In genomic region chr7:100287748-100288578, GRCm38 (mm10) we compare ENCODE assay signal across 8 mouse cellular contexts. TPM values are rescaled to one million over a fixed set of nuclear protein-coding genes. Genes with fewer than 3 reads are reported as not detected.
DNase-seq lines count a peak whose midpoint lies in the region; ATAC-seq and TF ChIP-seq lines count a peak whose summit lies in the region.

No protein-coding gene starts in this region.

- H3K4me2 ChIP-seq in intestine, embryonic 14.5 days (ENCODE audit: low read length), result peak overlapping the region; percentile 49
- H3K4me2 ChIP-seq in liver, embryonic 14.5 days (ENCODE audit: low read depth), result peak overlapping the region; percentile 22
- peak overlapping the region; percentile 43 for H3K4me2 ChIP-seq in neural tube, embryonic 15.5 days

- H3K27me3 ChIP-seq in forebrain, embryonic 10.5 days (ENCODE audit: poor library complexity, severe bottlenecking), result peaks cover 70% of the 10 kb centered on the region
- peaks cover 5% of the 10 kb centered on the region; the same call in 1 of the 2 replicates for H3K27me3 ChIP-seq in intestine, embryonic 14.5 days (replicated peaks; ENCODE audit: control insufficient read depth, insufficient read depth, low read length)
- peaks cover 41% of the 10 kb centered on the region for H3K27me3 ChIP-seq in liver, embryonic 14.5 days (ENCODE audit: control insufficient read depth, insufficient read depth, low read length)
- no peaks in the 10 kb centered on the region; the same call in 1 of the 2 replicates for H3K27me3 ChIP-seq in neural tube, embryonic 15.5 days (replicated peaks)

- H3K36me3 ChIP-seq in forebrain, embryonic 10.5 days (replicated peaks), result no peaks in the 10 kb centered on the region
- H3K36me3 ChIP-seq in intestine, embryonic 14.5 days (ENCODE audit: control insufficient read depth, insufficient read depth, low read length), result no peaks in the 10 kb centered on the region
- no peaks in the 10 kb centered on the region for H3K36me3 ChIP-seq in liver, embryonic 14.5 days (replicated peaks; ENCODE audit: control insufficient read depth, insufficient read depth, low read depth)
- no peaks in the 10 kb centered on the region for H3K36me3 ChIP-seq in neural tube, embryonic 15.5 days

- TF ChIP-seq CTCF in liver, embryonic 14.5 days (IDR thresholded peaks at IDR 0.05; ENCODE audit: low read depth), result no peak

- peaks cover 32% of the 10 kb centered on the region for H3K4me1 ChIP-seq in forebrain, embryonic 10.5 days
- peaks cover 30% of the 10 kb centered on the region for H3K4me1 ChIP-seq in intestine, embryonic 14.5 days (replicated peaks; ENCODE audit: control insufficient read depth, insufficient read depth, low read length)
- H3K4me1 ChIP-seq in liver, embryonic 14.5 days (replicated peaks; ENCODE audit: control insufficient read depth in 2 of 2, insufficient read depth in 2 of 2, low read length in 1 of 2), result peaks cover 0 to 4% of the 10 kb centered on the region in 2 experiments; a peak in 1 of 4 replicates
- H3K4me1 ChIP-seq in neural tube, embryonic 15.5 days, result peaks cover 42% of the 10 kb centered on the region

- peak overlapping the region; percentile 4; the same call in 1 of the 2 replicates for H3K4me3 ChIP-seq in forebrain, embryonic 10.5 days
- peak overlapping the region; percentile 6; the same call in 1 of the 2 replicates for H3K4me3 ChIP-seq in intestine, embryonic 14.5 days (ENCODE audit: low read depth, low read length)
- H3K4me3 ChIP-seq in liver, embryonic 14.5 days (ENCODE audit: insufficient read depth in 1 of 2, low read depth in 2 of 2, low read length in 2 of 2), result no peak overlapping the region
- H3K4me3 ChIP-seq in neural tube, embryonic 15.5 days (replicated peaks), result 0 out of 2 replicates have a peak overlapping the region, but pooled peaks have one; percentile 4

- 49% methylated on average over 7 of the region's 7 CpGs for WGBS in forebrain, embryonic 10.5 days
- WGBS in intestine, embryonic 14.5 days, result 8% methylated on average over 7 of the region's 7 CpGs
- WGBS in liver, embryonic 14.5 days (ENCODE audit: insufficient replicate concordance), result 35% methylated on average over 7 of the region's 7 CpGs
- WGBS in neural tube, embryonic 15.5 days, result 19% methylated on average over 7 of the region's 7 CpGs

- peak overlapping the region; percentile 83 for H3K27ac ChIP-seq in forebrain, embryonic 10.5 days
- peak overlapping the region; percentile 89 for H3K27ac ChIP-seq in intestine, embryonic 14.5 days (ENCODE audit: low read depth)
- H3K27ac ChIP-seq in liver, embryonic 14.5 days, result peak overlapping the region; percentile 10; the same call in 1 of the 2 replicates
- peak overlapping the region; percentile 81 for H3K27ac ChIP-seq in neural tube, embryonic 15.5 days (replicated peaks)

- ATAC-seq in intestine, embryonic 14.5 days (replicated peaks; ENCODE audit: low FRiP score, low TSS enrichment, low read depth), result peak; percentile 83
- ATAC-seq in liver, embryonic 14.5 days (ENCODE audit: insufficient read depth), result no peak
- 0 out of 2 replicates have a peak, but pooled peaks have one; percentile 27 for ATAC-seq in neural tube, embryonic 15.5 days (ENCODE audit: low FRiP score)
- ATAC-seq in granulocyte monocyte progenitor cell, adult 5-6 weeks (replicated peaks; ENCODE audit: poor library complexity, severe bottlenecking), result no peak

- H3K9me3 ChIP-seq in forebrain, embryonic 10.5 days, result no peaks in the 10 kb centered on the region
- H3K9me3 ChIP-seq in intestine, embryonic 14.5 days (ENCODE audit: control insufficient read depth, low read length), result no peaks in the 10 kb centered on the region
- no peaks in the 10 kb centered on the region for H3K9me3 ChIP-seq in liver, embryonic 14.5 days (ENCODE audit: control insufficient read depth, low read length)
- no peaks in the 10 kb centered on the region for H3K9me3 ChIP-seq in neural tube, embryonic 15.5 days (replicated peaks)

- DNase-seq in ovary, adult 18-20 months (ENCODE audit: low spot score), result peak; percentile 74
- DNase-seq in ovary, postnatal 10 days (ENCODE audit: low spot score), result no peak
- DNase-seq in forebrain, embryonic 10.5 days (ENCODE audit: extremely low spot score, low spot score), result no peak
- peak; percentile 81 for DNase-seq in intestine, embryonic 14.5 days (ENCODE audit: low spot score)
- DNase-seq in liver, embryonic 14.5 days (ENCODE audit: low read depth in 3 of 3, low spot score in 3 of 3), result peak; percentile 20 to 36 (median 26)
- DNase-seq in spleen, postnatal 14 days (ENCODE audit: low spot score in 2 of 2), result no peak

- H3K9ac ChIP-seq in intestine, embryonic 14.5 days (ENCODE audit: low read length), result 0 out of 2 replicates have a peak overlapping the region, but pooled peaks have one; percentile 22
- no peak overlapping the region for H3K9ac ChIP-seq in liver, embryonic 14.5 days (replicated peaks)
- no peak overlapping the region for H3K9ac ChIP-seq in neural tube, embryonic 15.5 days (replicated peaks)

- TF ChIP-seq EP300 in liver, embryonic 14.5 days (IDR thresholded peaks at IDR 0.05; ENCODE audit: low read depth), result no peak

RNA-seq across cellular contexts. Expression of gene P4ha3, which starts 2.6 kb away (rescaled TPM):
- 0.27 and 0.81 TPM in 2 replicates for polyA plus RNA-seq in forebrain, embryonic 10.5 days (2016; fragmentation: Nextera tagmentation; extraction: Ambion mirVana)
- polyA plus RNA-seq in intestine, embryonic 14.5 days (2014; fragmentation: Nextera tagmentation; extraction: Ambion mirVana), result 4.4 and 5.8 TPM in 2 replicates
- polyA plus RNA-seq in liver, embryonic 14.5 days (2012; rRNA removed), result 1.5 and 1.9 TPM in 2 replicates
- 0.83 and 0.99 TPM in 2 replicates for polyA plus RNA-seq in liver, embryonic 14.5 days (2014; fragmentation: Nextera tagmentation; extraction: Ambion mirVana)
- polyA plus RNA-seq in neural tube, embryonic 15.5 days (2015; fragmentation: Nextera tagmentation; extraction: Ambion mirVana), result 9.4 and 14.7 TPM in 2 replicates
- total RNA-seq in granulocyte monocyte progenitor cell, adult 5-6 weeks (2014; fragmentation: Nextera tagmentation), result not detected in 2 replicates
- total RNA-seq in granulocyte monocyte progenitor cell, adult 5-6 weeks (2017), result not detected in 2 replicates

Comparison
In these comparisons a context has a peak if more than half of its experiments do, and no peak if none do; other contexts are left out.
1. DNase-seq: peak in ovary, adult 18-20 months (single experiment), intestine, embryonic 14.5 days (single experiment) and liver, embryonic 14.5 days (3 of 3); none in ovary, postnatal 10 days (single experiment), forebrain, embryonic 10.5 days (single experiment) and spleen, postnatal 14 days (0 of 2).
2. H3K27ac ChIP-seq: peak in every context shown above with its lines; median percentile 89 in intestine, embryonic 14.5 days; 83 in forebrain, embryonic 10.5 days; 81 in neural tube, embryonic 15.5 days; 10 in liver, embryonic 14.5 days.
3. H3K4me3 ChIP-seq: peak in forebrain, embryonic 10.5 days (single experiment), intestine, embryonic 14.5 days (single experiment) and neural tube, embryonic 15.5 days (single experiment); none in liver, embryonic 14.5 days (0 of 2).
4. ATAC-seq: peak in intestine, embryonic 14.5 days (single experiment) and neural tube, embryonic 15.5 days (single experiment); none in liver, embryonic 14.5 days (single experiment) and granulocyte monocyte progenitor cell, adult 5-6 weeks (single experiment).
5. Peak in every context shown above with its lines, with median percentiles within 50 percentile points of each other: H3K4me2 ChIP-seq.